Mouse (Mus musculus) spleen, embryonic (tissue): ENCODE measurements at regions not wholly inside any gene's neighbourhood (a gene's known extent, or its start where the extent isn't known, plus 50 kb on each side); places are given as distances from the start of the nearest gene placed in this dataset.

Experiments used
- CTCF ChIA-PET: fragments of 350-600 bp; sonication (Branson Sonifier 250); formaldehyde crosslinking; loops from one replicate; lab custom pipeline; 2022; lab: Charles Lee

GRCm38 (mm10) chr13:4662336-4663101 lies 53.5 kb upstream of the Akr1e1 start:
- CTCF ChIA-PET, result no interaction called here
